Mouse (Mus musculus) kidney, adult 2 months (tissue): ENCODE results near the gene Nphs1.
"Not testable (repeated sequence)": the region's sequence is repeated elsewhere in the genome, so short reads cannot be mapped to it uniquely, and the experiment has no call there.

Source experiments
- CTCF ChIP-seq: fragments of 200-500 bp; conservative IDR thresholded peaks from 2 replicates; pipeline ENCODE4 v1.5.1; 2011; ENCODE audit warnings: low read depth, mild to moderate bottlenecking, control low read depth, low read length, moderate library complexity, mixed read lengths; ENCODE audit not compliant: insufficient read depth, insufficient read length
- POLR2A ChIP-seq: fragments of 200-500 bp; IDR thresholded peaks from one replicate; pipeline ENCODE4 v1.6.1; 2011; ENCODE audit warnings: low read depth, low read length, control low read depth

GRCm38 (mm10) chr7:30495506-30496042 is 37.5 kb downstream of the Nphs1 start:
- TF ChIP-seq CTCF, POLR2A: not testable (repeated sequence)
